Mouse (Mus musculus): ENCODE data around the gene Tnip1. TPM values are rescaled to one million over a fixed set of nuclear protein-coding genes. Genes with fewer than 3 reads are reported as not detected.

The Tnip1 gene
- total and polyA plus RNA-seq, 2 experiments, result 3.0 to 8.1 TPM

GRCm38 (mm10) chr11:54911671-54912502, 50.8 kb downstream of the Tnip1 start:
- peaks cover 6% of the 10 kb centered on the region; the same call in 1 of the 2 replicates for H3K36me3 ChIP-seq (ENCODE audit: control insufficient read depth, insufficient read depth, low read length)
- H3K4me3 ChIP-seq (ENCODE audit: insufficient read depth, low read depth, low read length), result no peak overlapping the region
- H3K27me3 ChIP-seq (ENCODE audit: control insufficient read depth, insufficient read depth, low read length), result no peaks in the 10 kb centered on the region
- H3K4me1 ChIP-seq (ENCODE audit: control insufficient read depth, insufficient read depth, low read length), result no peaks in the 10 kb centered on the region
- WGBS, result 95% methylated on average over 7 of the region's 7 CpGs
- no peak for DNase-seq (ENCODE audit: extremely low read depth, low read depth, low spot score)
- H3K9ac ChIP-seq (ENCODE audit: low read depth, low read length), result no peak overlapping the region
- TF ChIP-seq CTCF (IDR thresholded peaks at IDR 0.05; ENCODE audit: low read depth, low read length) (no peak), POLR2A (IDR thresholded peaks at IDR 0.05; ENCODE audit: extremely low read depth, insufficient read depth, low read length) (no peak)
- H3K79me2 ChIP-seq (ENCODE audit: control insufficient read depth, insufficient read depth, low read length), result no peaks in the 10 kb centered on the region
- H3K27ac ChIP-seq (replicated peaks; ENCODE audit: insufficient read depth, low read depth, low read length), result no peak overlapping the region

- Histone ChIP-seq H3K36me3 (ENCODE audit: control insufficient read depth, insufficient read depth, low read length) (peaks cover 6% of the 10 kb centered on the region; the same call in 1 of the 2 replicates), H3K27me3 (ENCODE audit: control insufficient read depth, insufficient read depth, low read length) (no peaks in the 10 kb centered on the region), H3K4me3 (ENCODE audit: insufficient read depth, low read depth, low read length) (no peak overlapping the region), H3K9ac (ENCODE audit: low read depth, low read length) (no peak overlapping the region), H3K27ac (replicated peaks; ENCODE audit: insufficient read depth, low read depth, low read length) (no peak overlapping the region), H3K79me2 (ENCODE audit: control insufficient read depth, insufficient read depth, low read length) (no peaks in the 10 kb centered on the region), H3K4me1 (ENCODE audit: control insufficient read depth, insufficient read depth, low read length) (no peaks in the 10 kb centered on the region)
- DNase-seq (ENCODE audit: extremely low read depth, low read depth, low spot score), result peak; percentile 28
- 78% methylated on average over 3 of the region's 3 CpGs for WGBS
- TF ChIP-seq POLR2A (IDR thresholded peaks at IDR 0.05; ENCODE audit: extremely low read depth, insufficient read depth, low read length) (no peak), CTCF (IDR thresholded peaks at IDR 0.05; ENCODE audit: low read depth, low read length) (no peak)
Measured at GRCm38 (mm10) chr11:54911201-54911600, 51.5 kb downstream of the Tnip1 start.

- Histone ChIP-seq H3K4me1 (ENCODE audit: control insufficient read depth, insufficient read depth, low read length) (no peaks in the 10 kb centered on the region), H3K36me3 (ENCODE audit: control insufficient read depth, insufficient read depth, low read length) (peaks cover 2% of the 10 kb centered on the region; the same call in 1 of the 2 replicates), H3K27ac (replicated peaks; ENCODE audit: insufficient read depth, low read depth, low read length) (no peak overlapping the region), H3K27me3 (ENCODE audit: control insufficient read depth, insufficient read depth, low read length) (no peaks in the 10 kb centered on the region), H3K4me3 (ENCODE audit: insufficient read depth, low read depth, low read length) (no peak overlapping the region), H3K79me2 (ENCODE audit: control insufficient read depth, insufficient read depth, low read length) (no peaks in the 10 kb centered on the region), H3K9ac (ENCODE audit: low read depth, low read length) (no peak overlapping the region)
- no peak for TF ChIP-seq POLR2A (IDR thresholded peaks at IDR 0.05; ENCODE audit: extremely low read depth, insufficient read depth, low read length)
- TF ChIP-seq CTCF (IDR thresholded peaks at IDR 0.05; ENCODE audit: low read depth, low read length), result no peak
- DNase-seq (ENCODE audit: extremely low read depth, low read depth, low spot score), result no peak
- WGBS, result 92% methylated on average over 12 of the region's 12 CpGs
Measured at GRCm38 (mm10) chr11:54910081-54910665, 52.5 kb downstream of the Tnip1 start.

- Histone ChIP-seq H3K36me3 (ENCODE audit: control insufficient read depth, insufficient read depth, low read length) (peaks cover 2% of the 10 kb centered on the region; the same call in 1 of the 2 replicates), H3K79me2 (ENCODE audit: control insufficient read depth, insufficient read depth, low read length) (no peaks in the 10 kb centered on the region), H3K9ac (ENCODE audit: low read depth, low read length) (no peak overlapping the region), H3K4me1 (ENCODE audit: control insufficient read depth, insufficient read depth, low read length) (no peaks in the 10 kb centered on the region), H3K27ac (replicated peaks; ENCODE audit: insufficient read depth, low read depth, low read length) (no peak overlapping the region), H3K27me3 (ENCODE audit: control insufficient read depth, insufficient read depth, low read length) (no peaks in the 10 kb centered on the region), H3K4me3 (ENCODE audit: insufficient read depth, low read depth, low read length) (no peak overlapping the region)
- TF ChIP-seq CTCF (IDR thresholded peaks at IDR 0.05; ENCODE audit: low read depth, low read length), result no peak
- DNase-seq (ENCODE audit: extremely low read depth, low read depth, low spot score), result no peak
- 97% methylated on average over 11 of the region's 11 CpGs for WGBS
Measured at GRCm38 (mm10) chr11:54909273-54909672, 53.4 kb downstream of the Tnip1 start.

GRCm38 (mm10) chr11:54907259-54907658, 55.5 kb downstream of the Tnip1 start:
- H3K27me3 ChIP-seq (ENCODE audit: control insufficient read depth, insufficient read depth, low read length), result peaks cover 3% of the 10 kb centered on the region; the same call in 1 of the 2 replicates
- no peak overlapping the region for H3K4me3 ChIP-seq (ENCODE audit: insufficient read depth, low read depth, low read length)
- H3K36me3 ChIP-seq (ENCODE audit: control insufficient read depth, insufficient read depth, low read length), result no peaks in the 10 kb centered on the region; the same call in 1 of the 2 replicates
- H3K79me2 ChIP-seq (ENCODE audit: control insufficient read depth, insufficient read depth, low read length), result no peaks in the 10 kb centered on the region
- H3K4me1 ChIP-seq (ENCODE audit: control insufficient read depth, insufficient read depth, low read length), result no peaks in the 10 kb centered on the region
- WGBS, result 71% methylated on average over 5 of the region's 5 CpGs
- peak; percentile 43 for DNase-seq (ENCODE audit: extremely low read depth, low read depth, low spot score)
- TF ChIP-seq CTCF (IDR thresholded peaks at IDR 0.05; ENCODE audit: low read depth, low read length) (no peak), POLR2A (IDR thresholded peaks at IDR 0.05; ENCODE audit: extremely low read depth, insufficient read depth, low read length) (no peak)
- no peak overlapping the region for H3K27ac ChIP-seq (replicated peaks; ENCODE audit: insufficient read depth, low read depth, low read length)
- no peak overlapping the region for H3K9ac ChIP-seq (ENCODE audit: low read depth, low read length)

GRCm38 (mm10) chr11:54906466-54906865, 56.3 kb downstream of the Tnip1 start:
- 67% methylated on average over 4 of the region's 4 CpGs for WGBS
- no peaks in the 10 kb centered on the region for H3K4me1 ChIP-seq (ENCODE audit: control insufficient read depth, insufficient read depth, low read length)
- no peak for DNase-seq (ENCODE audit: extremely low read depth, low read depth, low spot score)
- H3K4me3 ChIP-seq (ENCODE audit: insufficient read depth, low read depth, low read length), result no peak overlapping the region
- H3K27me3 ChIP-seq (ENCODE audit: control insufficient read depth, insufficient read depth, low read length), result peaks cover 3% of the 10 kb centered on the region; the same call in 1 of the 2 replicates
- no peak for TF ChIP-seq POLR2A (IDR thresholded peaks at IDR 0.05; ENCODE audit: extremely low read depth, insufficient read depth, low read length)
- TF ChIP-seq CTCF (IDR thresholded peaks at IDR 0.05; ENCODE audit: low read depth, low read length), result no peak
- H3K27ac ChIP-seq (replicated peaks; ENCODE audit: insufficient read depth, low read depth, low read length), result no peak overlapping the region
- H3K9ac ChIP-seq (ENCODE audit: low read depth, low read length), result no peak overlapping the region
- H3K36me3 ChIP-seq (ENCODE audit: control insufficient read depth, insufficient read depth, low read length), result no peaks in the 10 kb centered on the region
- H3K79me2 ChIP-seq (ENCODE audit: control insufficient read depth, insufficient read depth, low read length), result no peaks in the 10 kb centered on the region

All from liver, adult 2 months (tissue).